Mouse (Mus musculus) right cerebral cortex, adult 18-20 months (tissue): ENCODE data around the gene Aff3.

Source experiments
- DNase-seq: peaks from one replicate; pipeline ENCODE4 v3.0.0; 2022; ENCODE audit warnings: mixed read lengths

Aff3 gene

DNA sequence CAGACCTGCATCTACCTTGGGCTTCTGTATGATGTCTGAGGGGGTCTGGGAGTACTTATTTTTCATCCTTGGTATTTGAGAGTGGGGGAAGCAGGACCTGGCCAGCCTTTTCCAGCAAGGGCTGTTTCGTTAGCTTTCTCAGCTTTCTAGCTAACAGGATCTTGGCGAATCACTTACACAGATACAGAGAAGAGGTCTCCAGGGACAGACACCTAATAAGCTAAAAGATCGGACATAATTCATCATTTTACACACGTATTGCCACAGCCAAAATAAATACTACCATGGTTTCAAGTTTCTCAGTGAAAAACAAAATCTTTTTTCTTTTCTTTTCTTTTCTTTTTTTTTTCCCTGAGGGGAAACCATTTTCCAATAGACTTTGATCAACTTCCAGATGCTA lies 354.7 kb downstream of the Aff3 start:
- DNase-seq = no peak

DNA sequence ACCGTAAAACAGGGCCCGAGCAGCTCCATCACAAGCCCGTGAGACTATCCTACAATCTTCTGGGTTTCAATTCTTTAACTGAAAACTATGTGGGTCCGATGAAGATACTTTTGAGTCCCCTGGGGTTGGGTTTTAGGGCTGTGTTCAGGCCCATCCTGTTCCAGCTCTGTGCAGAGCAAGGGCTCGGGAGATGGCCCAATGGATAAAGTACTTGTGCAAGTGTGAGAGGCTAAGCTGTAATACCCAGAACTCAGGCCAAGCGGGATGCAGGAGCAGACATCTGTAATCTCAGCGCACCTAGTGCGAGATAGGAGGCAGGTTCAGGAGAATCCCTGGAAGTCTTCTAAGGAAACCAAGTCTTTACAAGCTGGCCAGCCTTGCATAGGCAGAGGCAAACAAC lies 355.4 kb downstream of the Aff3 start:
- DNase-seq = no peak

- DNase-seq = no peak
Measured at GRCm38 (mm10) chr1:38308705-38308996, 356.1 kb downstream of the Aff3 start.

DNA sequence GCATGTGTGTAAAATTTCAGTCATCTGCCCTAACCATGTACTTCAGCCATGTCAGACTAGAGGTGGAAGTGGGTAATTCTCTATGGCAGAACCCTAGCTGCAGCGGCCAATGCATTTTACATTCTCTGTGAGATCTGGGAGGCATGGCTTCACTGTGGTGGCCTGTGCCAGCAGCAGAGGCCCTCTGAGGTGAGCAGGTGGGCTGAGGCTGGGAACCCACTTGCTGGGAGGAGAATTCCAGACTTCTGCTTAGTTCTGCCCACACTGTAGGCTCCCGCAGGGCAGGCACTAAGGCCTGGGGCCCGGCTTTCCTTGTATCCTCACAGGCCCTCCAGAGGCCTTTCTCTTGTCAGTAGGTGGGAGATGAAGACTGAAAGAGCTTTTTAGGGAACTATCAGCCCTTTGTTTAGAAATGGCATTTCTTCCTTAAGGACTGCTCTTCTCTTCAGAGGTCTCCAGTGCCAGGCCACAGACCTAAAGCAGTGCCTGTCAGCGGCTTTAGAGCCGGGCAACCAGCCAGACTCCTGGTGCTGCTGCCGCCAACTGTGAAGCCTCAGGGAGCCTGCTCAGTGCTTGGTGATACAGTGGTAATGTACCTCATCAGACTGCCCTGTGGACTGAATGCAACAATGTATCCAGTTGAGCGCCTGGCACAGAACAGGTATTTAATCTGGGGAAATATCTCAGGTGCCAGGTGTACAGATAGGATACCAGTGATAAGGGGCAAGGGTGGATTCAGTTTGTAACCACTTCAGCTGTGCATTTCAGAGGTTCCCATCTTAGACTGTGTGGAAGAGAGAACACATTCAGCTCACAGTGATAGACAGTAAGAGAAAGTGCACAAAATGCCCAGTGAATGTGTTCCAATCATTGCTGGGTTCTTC lies 356.7 kb downstream of the Aff3 start:
- no peak for DNase-seq

GRCm38 (mm10) chr1:38307234-38307633 lies 357.5 kb downstream of the Aff3 start:
- DNase-seq = no peak

DNA sequence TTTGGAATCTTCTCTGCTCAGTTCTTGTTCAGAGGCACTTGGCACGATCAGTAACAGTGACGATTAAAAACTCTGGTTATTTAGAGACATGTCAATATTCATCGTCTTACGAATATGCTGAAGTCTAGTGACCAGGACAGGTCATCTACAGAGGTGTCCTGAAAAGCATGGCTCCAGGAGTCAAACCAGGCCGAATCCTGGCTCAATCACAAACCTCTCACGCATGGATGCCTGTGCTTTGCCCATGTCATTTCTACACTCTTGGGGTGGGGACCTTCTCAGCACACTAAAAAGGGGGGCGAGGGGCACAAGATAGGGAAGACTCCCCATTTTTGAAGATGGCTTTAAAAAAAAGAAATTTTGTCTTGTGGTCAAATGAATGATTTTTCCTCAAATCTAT lies 358.6 kb downstream of the Aff3 start:
- no peak for DNase-seq

- DNase-seq = no peak
Measured at GRCm38 (mm10) chr1:38304376-38304775, 360.4 kb downstream of the Aff3 start.

- no peak for DNase-seq
Measured at GRCm38 (mm10) chr1:38298291-38298690, 366.5 kb downstream of the Aff3 start.

- no peak for DNase-seq
Measured at GRCm38 (mm10) chr1:38294906-38295305, 369.8 kb downstream of the Aff3 start.

DNA sequence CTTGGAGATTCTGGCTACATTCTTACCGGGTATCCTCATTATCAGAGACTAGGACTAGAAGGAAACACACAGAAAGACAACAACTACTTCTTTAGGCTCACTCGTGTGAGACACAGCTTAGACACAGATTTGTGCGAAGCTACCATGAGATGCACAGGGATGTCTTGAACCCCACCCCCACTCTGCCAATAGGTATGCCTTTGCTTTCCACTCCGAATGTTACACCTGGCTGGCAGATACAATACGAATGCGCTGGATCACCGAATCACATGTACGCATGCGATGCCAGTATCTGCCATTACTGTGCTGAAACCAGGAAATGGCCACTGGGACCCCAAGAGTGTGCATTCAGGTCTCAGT lies 370.4 kb downstream of the Aff3 start:
- DNase-seq = no peak

- DNase-seq = no peak
Measured at GRCm38 (mm10) chr1:38293671-38294335, 371.0 kb downstream of the Aff3 start.

GRCm38 (mm10) chr1:38292851-38293250 lies 371.9 kb downstream of the Aff3 start:
- DNase-seq = no peak

DNA sequence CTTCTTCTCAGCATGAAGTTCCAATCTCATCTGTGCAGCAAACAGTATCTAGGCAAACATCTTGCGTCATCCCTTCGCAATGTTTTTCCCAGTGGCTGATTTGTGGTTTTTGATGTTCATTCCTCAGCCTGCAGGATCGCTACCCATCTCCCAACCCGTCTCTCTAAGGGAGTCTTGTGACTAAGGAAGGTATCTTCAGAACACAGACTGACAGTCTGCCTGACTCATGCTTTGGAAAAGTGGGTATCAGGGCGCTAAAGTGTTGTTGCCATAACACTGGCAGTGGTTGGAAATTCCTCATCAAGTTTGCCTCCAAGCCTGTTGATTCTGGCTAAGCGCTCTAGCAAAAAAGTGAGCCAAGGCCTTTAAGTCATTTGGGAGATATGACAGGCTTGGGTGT lies 372.8 kb downstream of the Aff3 start:
- DNase-seq = no peak

GRCm38 (mm10) chr1:38291497-38291896 lies 373.3 kb downstream of the Aff3 start:
- no peak for DNase-seq

- no peak for DNase-seq
Measured at GRCm38 (mm10) chr1:38290881-38291280, 373.9 kb downstream of the Aff3 start.

- no peak for DNase-seq
Measured at GRCm38 (mm10) chr1:38289891-38290290, 374.9 kb downstream of the Aff3 start.

GRCm38 (mm10) chr1:38288716-38289115 lies 376.0 kb downstream of the Aff3 start:
- DNase-seq = peak; percentile 88

GRCm38 (mm10) chr1:38286551-38286950 lies 378.2 kb downstream of the Aff3 start:
- DNase-seq = no peak

- no peak for DNase-seq
Measured at GRCm38 (mm10) chr1:38280549-38280948, 384.2 kb downstream of the Aff3 start.

- DNase-seq = no peak
Measured at GRCm38 (mm10) chr1:38271312-38271711, 393.4 kb downstream of the Aff3 start.

DNA sequence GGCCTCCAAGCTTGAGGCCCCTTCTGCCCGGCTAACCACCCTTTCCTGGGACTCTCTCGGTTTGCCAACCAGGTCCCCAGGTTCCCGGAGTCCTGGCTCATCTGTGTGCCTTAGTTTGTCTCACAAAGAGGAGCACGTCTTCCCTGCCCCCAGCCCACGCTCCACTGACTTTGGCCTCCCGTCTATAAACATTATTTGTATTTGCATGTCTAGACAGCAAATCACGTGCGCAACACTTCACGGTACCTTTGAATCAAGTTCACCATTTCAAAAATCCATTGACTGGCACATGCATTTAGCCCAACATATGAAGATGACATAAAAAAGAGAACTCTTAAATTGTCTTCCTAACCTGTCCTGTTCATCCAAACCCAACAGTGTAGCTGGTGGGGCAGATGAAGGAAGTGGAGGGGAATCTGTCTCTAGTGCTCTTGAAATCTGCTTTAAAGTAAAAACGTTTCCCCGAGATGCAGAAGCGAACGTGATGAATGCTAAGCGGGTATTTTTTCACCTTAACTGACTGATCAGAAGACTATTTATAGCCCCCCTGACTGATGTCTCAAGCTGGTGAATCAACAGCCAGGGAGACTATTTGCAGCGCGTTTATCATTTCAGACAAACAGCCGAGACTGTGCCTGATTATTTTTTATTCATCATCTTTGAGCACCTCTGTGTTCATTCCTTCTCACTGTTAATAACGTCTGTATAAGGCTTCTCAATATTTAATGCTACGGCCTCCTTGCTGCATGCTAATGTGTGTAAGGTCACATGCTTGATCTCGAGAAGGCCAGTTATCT lies 396.3 kb downstream of the Aff3 start:
- DNase-seq = no peak

- no peak for DNase-seq
Measured at GRCm38 (mm10) chr1:38263251-38263650, 401.5 kb downstream of the Aff3 start.

DNA sequence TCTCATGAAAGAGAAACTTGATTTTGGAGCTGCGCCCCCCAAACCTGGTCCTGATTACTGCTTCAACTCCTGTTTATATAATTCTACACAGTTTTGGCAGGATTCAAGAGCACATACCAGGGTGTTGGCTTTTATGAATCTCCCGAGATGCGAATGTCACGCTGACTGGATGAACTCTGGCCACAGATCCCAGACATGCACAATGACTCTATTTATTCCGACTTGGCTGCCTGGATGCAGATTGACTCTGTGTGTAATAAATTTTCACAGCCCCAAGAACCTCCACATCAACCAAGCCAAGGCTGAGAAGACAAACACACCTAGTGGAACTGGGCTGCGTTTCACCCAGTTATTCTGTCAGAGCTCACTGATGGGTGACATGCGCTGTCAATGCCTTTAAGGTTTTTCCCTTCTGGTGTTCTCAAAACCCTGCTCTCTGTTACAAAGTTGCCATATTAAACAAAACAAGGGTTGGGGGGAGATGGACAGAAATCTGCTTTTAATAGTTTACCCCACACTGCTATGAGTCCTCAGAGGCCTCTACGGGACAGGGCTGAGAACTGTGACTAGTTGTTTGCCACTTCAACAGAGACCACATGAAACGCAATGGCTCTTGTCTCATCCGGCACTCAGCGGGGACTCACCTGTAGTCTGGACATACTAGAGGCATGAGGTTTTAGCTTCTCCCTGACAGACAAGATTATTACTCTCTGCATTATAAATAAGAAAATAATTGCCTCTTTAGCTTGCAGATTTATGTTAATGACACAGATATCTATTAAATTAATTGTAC lies 402.2 kb downstream of the Aff3 start:
- no peak for DNase-seq
